Mouse (Mus musculus) v-Abl transformed pro-B cells (cell line): Measurements from ENCODE around the gene Slfn5.
"Not testable (repeated sequence)": the region's sequence is repeated elsewhere in the genome, so short reads cannot be mapped to it uniquely, and the experiment has no call there.

Experiments
- in situ Hi-C, 2 experiments: fragments of 400-800 bp; cut with MboI; formaldehyde crosslinking; loops; one replicate each; pipeline ENCODE4 v1.15.1; 2025; ENCODE audit not compliant: unreplicated experiment in 2 of 2

Gene Slfn5

GRCm38 (mm10) chr11:82931671-82932450 lies 19.3 kb upstream of the Slfn5 start:
- in situ Hi-C loops, result not testable (repeated sequence)

GRCm38 (mm10) chr11:82933186-82933585 lies 18.0 kb upstream of the Slfn5 start:
- in situ Hi-C loops, result no loop called here

GRCm38 (mm10) chr11:82943336-82943735 lies 7.8 kb upstream of the Slfn5 start:
- in situ Hi-C loops, result no loop called here

GRCm38 (mm10) chr11:82945636-82946035 lies 5.5 kb upstream of the Slfn5 start:
- in situ Hi-C loops, result no loop called here

- in situ Hi-C loops, result no loop called here
These were observed 3.7 kb upstream of the Slfn5 start for GRCm38 (mm10) chr11:82947457-82947856.

- in situ Hi-C loops, result no loop called here
These were observed 2.1 kb upstream of the Slfn5 start for GRCm38 (mm10) chr11:82949036-82949435.

- in situ Hi-C loops, result loop anchor here in 1 of 2 experiments (25.0 kb wide), 1 partner anchor 160 kb away; the partner anchor contains the start of gene Slfn1
These were observed 889 bp downstream of the Slfn5 start for GRCm38 (mm10) chr11:82951865-82952611.

- in situ Hi-C loops, result loop anchor here in 1 of 2 experiments (25.0 kb wide), 1 partner anchor 159 kb away; the partner anchor contains the start of gene Slfn1
These were observed 1.7 kb downstream of the Slfn5 start for GRCm38 (mm10) chr11:82952612-82953542.

- in situ Hi-C loops, result loop anchor here (5.0 to 25.0 kb wide), 2 partner anchors 37 to 158 kb away; partner anchors contain the start of gene Slfn1 (in 1 of the 2)
These were observed 3.5 kb downstream of the Slfn5 start for GRCm38 (mm10) chr11:82954631-82955030.

- in situ Hi-C loops, result loop anchor here (5.0 to 25.0 kb wide), 2 partner anchors 40 to 155 kb away; partner anchors contain the start of gene Slfn1 (in 1 of the 2)
These were observed 5.8 kb downstream of the Slfn5 start for GRCm38 (mm10) chr11:82956925-82957324.

- in situ Hi-C loops, result loop anchor here (5.0 to 25.0 kb wide), 2 partner anchors 42 to 153 kb away; partner anchors contain the start of gene Slfn1 (in 1 of the 2)
These were observed 8.5 kb downstream of the Slfn5 start for GRCm38 (mm10) chr11:82959613-82960012.

- in situ Hi-C loops, result loop anchor here in 1 of 2 experiments (25.0 kb wide), 1 partner anchor 151 kb away; the partner anchor contains the start of gene Slfn1
These were observed 10.6 kb downstream of the Slfn5 start for GRCm38 (mm10) chr11:82961743-82962142.

- in situ Hi-C loops, result loop anchor here in 1 of 2 experiments (25.0 kb wide), 1 partner anchor 150 kb away; the partner anchor contains the start of gene Slfn1
These were observed 11.1 kb downstream of the Slfn5 start for GRCm38 (mm10) chr11:82962215-82962614.

- in situ Hi-C loops, result loop anchor here in 1 of 2 experiments (25.0 kb wide), 1 partner anchor 141 kb away; the partner anchor contains the start of gene Slfn1
These were observed 19.8 kb downstream of the Slfn5 start for GRCm38 (mm10) chr11:82970712-82971589.

- in situ Hi-C loops, result loop anchor here in 1 of 2 experiments (25.0 kb wide), 1 partner anchor 141 kb away; the partner anchor contains the start of gene Slfn1
These were observed 20.4 kb downstream of the Slfn5 start for GRCm38 (mm10) chr11:82971590-82971974.

GRCm38 (mm10) chr11:82973916-82974315 lies 22.8 kb downstream of the Slfn5 start:
- in situ Hi-C loops, result loop anchor here in 1 of 2 experiments (25.0 kb wide), 1 partner anchor 138 kb away; the partner anchor contains the start of gene Slfn1

GRCm38 (mm10) chr11:82982409-82982808 lies 31.3 kb downstream of the Slfn5 start:
- in situ Hi-C loops, result not testable (repeated sequence)

- in situ Hi-C loops, result no loop called here
These were observed 32.0 kb downstream of the Slfn5 start for GRCm38 (mm10) chr11:82983193-82983592.

GRCm38 (mm10) chr11:82987621-82988020 lies 36.5 kb downstream of the Slfn5 start:
- in situ Hi-C loops, result loop anchor here in 1 of 2 experiments (5.0 kb wide), 1 partner anchor 35 kb away; the partner anchor contains the start of gene Slfn8
